Mouse (Mus musculus) MEL (cell line): ENCODE data around the gene Rpgrip1l. TPM values are rescaled to one million over a fixed set of nuclear protein-coding genes. Genes with fewer than 3 reads are reported as not detected.

Experiments used
- DNase-seq: peaks from one replicate; pipeline ENCODE4 v3.0.0; 2011; ENCODE audit warnings: low read depth, low spot score
- H3K27ac ChIP-seq: 2 replicates; pipeline ENCODE4 v1.5.1; 2012; ENCODE audit warnings: low read depth, mild to moderate bottlenecking, control low read depth, low read length, moderate library complexity; ENCODE audit not compliant: control insufficient read depth
- H3K27me3 ChIP-seq, 2 experiments: fragments of 150-350 bp in 1 of 2; sonication (generic) in 1 of 2; 2 replicates each; pipeline ENCODE4 v1.6.1; 2012; ENCODE audit warnings: low read length in 2 of 2, mild to moderate bottlenecking in 2 of 2, improper control_type of control experiment in 1 of 2, moderate library complexity in 1 of 2; ENCODE audit not compliant: insufficient read depth in 2 of 2, control insufficient read depth in 1 of 2
- H3K36me3 ChIP-seq, 2 experiments: 2 replicates each; pipeline ENCODE4 v1.6.1; 2012 to 2014; ENCODE audit warnings: low read length in 2 of 2, improper control_type of control experiment in 1 of 2, inconsistent platforms in 1 of 2, mild to moderate bottlenecking in 1 of 2; ENCODE audit not compliant: insufficient read depth in 2 of 2, control insufficient read depth in 1 of 2
- H3K4me1 ChIP-seq, 2 experiments: fragments of 150-350 bp in 1 of 2; sonication (generic) in 1 of 2; 2 replicates each; pipeline ENCODE4 v1.6.1; 2012; ENCODE audit warnings: low read length in 2 of 2, improper control_type of control experiment in 1 of 2, mild to moderate bottlenecking in 1 of 2; ENCODE audit not compliant: insufficient read depth in 2 of 2, control insufficient read depth in 1 of 2
- H3K4me3 ChIP-seq, 2 experiments: fragments of 150-350 bp in 1 of 2; sonication (generic) in 1 of 2; 2 replicates each; pipeline ENCODE4 v1.5.1; 2012; ENCODE audit warnings: low read depth in 2 of 2, low read length in 2 of 2, mild to moderate bottlenecking in 2 of 2, moderate library complexity in 2 of 2, control low read depth in 1 of 2, improper control_type of control experiment in 1 of 2; ENCODE audit not compliant: control insufficient read depth in 1 of 2, insufficient read depth in 1 of 2
- H3K79me2 ChIP-seq: 2 replicates; pipeline ENCODE4 v1.6.1; 2012; ENCODE audit warnings: mild to moderate bottlenecking, low read length, moderate library complexity; ENCODE audit not compliant: control insufficient read depth, poor library complexity, insufficient read depth
- H3K9ac ChIP-seq: 2 replicates; pipeline ENCODE4 v1.6.1; 2012; ENCODE audit warnings: low read depth, mild to moderate bottlenecking, control low read depth, low read length, moderate library complexity; ENCODE audit not compliant: control insufficient read depth, poor library complexity, severe bottlenecking
- H3K9me3 ChIP-seq: fragments of 150-350 bp; sonication (generic); replicated peaks from 2 replicates; pipeline ENCODE4 v1.6.1; 2012; ENCODE audit warnings: mild to moderate bottlenecking, low read length, improper control_type of control experiment, moderate library complexity; ENCODE audit not compliant: insufficient read depth
- BHLHE40 ChIP-seq: IDR thresholded peaks from 2 replicates; pipeline ENCODE4 v1.6.1; 2012; ENCODE audit warnings: low read depth, mild to moderate bottlenecking, inconsistent platforms, low read length, improper control_type of control experiment, borderline replicate concordance
- CHD1 ChIP-seq: IDR thresholded peaks from 2 replicates; pipeline ENCODE4 v1.6.1; 2012; ENCODE audit warnings: low read depth, mild to moderate bottlenecking, inconsistent platforms, low read length, improper control_type of control experiment
- CTCF ChIP-seq, 3 experiments: IDR thresholded peaks in 2 of 3; conservative IDR thresholded peaks in 1 of 3; 2 replicates each; pipeline ENCODE4 v1.5.1; 2011 to 2012; ENCODE audit warnings: low read length in 3 of 3, low read depth in 2 of 3, mild to moderate bottlenecking in 2 of 3, improper control_type of control experiment in 1 of 3, inconsistent platforms in 1 of 3, mixed read lengths in 1 of 3, moderate library complexity in 1 of 3; ENCODE audit not compliant: control insufficient read depth in 1 of 3, insufficient read depth in 1 of 3, poor library complexity in 1 of 3, severe bottlenecking in 1 of 3
- E2F4 ChIP-seq: IDR thresholded peaks from 2 replicates; pipeline ENCODE4 v1.6.1; 2011; ENCODE audit warnings: low read depth, low read length, improper control_type of control experiment, borderline replicate concordance
- ELF1 ChIP-seq: IDR thresholded peaks from 2 replicates; pipeline ENCODE4 v1.6.1; 2014; ENCODE audit warnings: low read depth, mild to moderate bottlenecking, inconsistent platforms, low read length, improper control_type of control experiment, moderate library complexity
- EP300 ChIP-seq, 2 experiments: IDR thresholded peaks; 2 replicates each; pipeline ENCODE4 v1.6.1; 2011; ENCODE audit warnings: improper control_type of control experiment in 2 of 2, low read length in 2 of 2, low read depth in 1 of 2, mild to moderate bottlenecking in 1 of 2
- GABPA ChIP-seq: IDR thresholded peaks from 2 replicates; pipeline ENCODE4 v1.6.1; 2012; ENCODE audit warnings: low read depth, mild to moderate bottlenecking, inconsistent platforms, low read length, improper control_type of control experiment, moderate library complexity
- GATA1 ChIP-seq: IDR thresholded peaks from 2 replicates; pipeline ENCODE4 v1.6.1; 2011; ENCODE audit warnings: low read depth, low read length, improper control_type of control experiment
- JUND ChIP-seq: IDR thresholded peaks from 2 replicates; pipeline ENCODE4 v1.6.1; 2011; ENCODE audit warnings: low read depth, mild to moderate bottlenecking, improper control_type of control experiment, low read length
- KAT2A ChIP-seq: conservative IDR thresholded peaks from 2 replicates; pipeline ENCODE4 v1.6.1; 2012; ENCODE audit warnings: low read depth, low read length, improper control_type of control experiment, inconsistent platforms
- MXI1 ChIP-seq: IDR thresholded peaks from 2 replicates; pipeline ENCODE4 v1.6.1; 2011; ENCODE audit warnings: mild to moderate bottlenecking, low read depth, low read length, improper control_type of control experiment
- MYB ChIP-seq: IDR thresholded peaks from 2 replicates; pipeline ENCODE4 v1.6.1; 2011; ENCODE audit warnings: mild to moderate bottlenecking, low read depth, low read length, improper control_type of control experiment
- MYC ChIP-seq: IDR thresholded peaks from 2 replicates; pipeline ENCODE4 v1.6.1; 2011; ENCODE audit warnings: low read depth, mild to moderate bottlenecking, low read length, improper control_type of control experiment, moderate library complexity
- POLR2A ChIP-seq, 2 experiments: IDR thresholded peaks; 2 replicates each; pipeline ENCODE4 v1.6.1; 2011 to 2012; ENCODE audit warnings: low read length in 2 of 2, mild to moderate bottlenecking in 2 of 2, control low read depth in 1 of 2, improper control_type of control experiment in 1 of 2, low read depth in 1 of 2, moderate library complexity in 1 of 2; ENCODE audit not compliant: control insufficient read depth in 1 of 2, insufficient read depth in 1 of 2, poor library complexity in 1 of 2
- POLR2AphosphoS2 ChIP-seq: IDR thresholded peaks from 2 replicates; pipeline ENCODE4 v1.6.1; 2011; ENCODE audit warnings: low read length, improper control_type of control experiment
- POLR2AphosphoS5 ChIP-seq: IDR thresholded peaks from 2 replicates; pipeline ENCODE4 v1.6.1; 2012; ENCODE audit warnings: low read depth, borderline replicate concordance, mild to moderate bottlenecking, inconsistent platforms, low read length, moderate library complexity, mixed read lengths
- RAD21 ChIP-seq: IDR thresholded peaks from 2 replicates; pipeline ENCODE4 v1.6.1; 2011; ENCODE audit warnings: mild to moderate bottlenecking, low read depth, low read length, improper control_type of control experiment
- RCOR1 ChIP-seq: IDR thresholded peaks from 2 replicates; pipeline ENCODE4 v1.6.1; 2012; ENCODE audit warnings: low read depth, mild to moderate bottlenecking, inconsistent platforms, low read length, improper control_type of control experiment
- SIN3A ChIP-seq: IDR thresholded peaks from 2 replicates; pipeline ENCODE4 v1.6.1; 2012; ENCODE audit warnings: low read length, improper control_type of control experiment, inconsistent platforms
- SMC3 ChIP-seq: IDR thresholded peaks from 2 replicates; pipeline ENCODE4 v1.6.1; 2011; ENCODE audit warnings: low read depth, low read length, improper control_type of control experiment
- TBP ChIP-seq: IDR thresholded peaks from 2 replicates; pipeline ENCODE4 v1.8.0; 2011; ENCODE audit warnings: low read depth, low read length, improper control_type of control experiment
- TCF12 ChIP-seq: IDR thresholded peaks from 2 replicates; pipeline ENCODE4 v1.6.1; 2014; ENCODE audit warnings: low read depth, mild to moderate bottlenecking, inconsistent platforms, low read length, improper control_type of control experiment, moderate library complexity
- USF2 ChIP-seq, 2 experiments: IDR thresholded peaks; 2 replicates each; pipeline ENCODE4 v1.6.1; 2011 to 2012; ENCODE audit warnings: improper control_type of control experiment in 2 of 2, low read length in 2 of 2, borderline replicate concordance in 1 of 2, inconsistent platforms in 1 of 2, low read depth in 1 of 2, mild to moderate bottlenecking in 1 of 2; ENCODE audit not compliant: insufficient read depth in 1 of 2
- ZC3H11A ChIP-seq: IDR thresholded peaks from 2 replicates; pipeline ENCODE4 v1.6.1; 2012; ENCODE audit warnings: low read depth, mild to moderate bottlenecking, inconsistent platforms, low read length, improper control_type of control experiment
- ZNF384 ChIP-seq: IDR thresholded peaks from 2 replicates; pipeline ENCODE4 v1.6.1; 2012; ENCODE audit warnings: low read depth, mild to moderate bottlenecking, inconsistent platforms, low read length, improper control_type of control experiment
- polyA plus RNA-seq, 2 experiments: library from polyadenylated mRNA; stranded (reverse) in 1 of 2; unstranded in 1 of 2; fragments of >175 nt in 1 of 2; fragments of >200 nt in 1 of 2; gene quantifications; 2 replicates each; pipeline versions ENCODE4 v1.2.1 to v1.2.4; 2012; ENCODE audit warnings: low replicate concordance in 2 of 2, low read depth in 1 of 2; ENCODE audit not compliant: insufficient read length in 2 of 2, insufficient read depth in 1 of 2, missing spikeins in 1 of 2
- total RNA-seq: library from RNA; depleted of rRNA; stranded (reverse); fragments of 300-350 nt; gene quantifications from 2 replicates; pipeline ENCODE4 v1.2.3, GENCODE M21; 2012

Gene Rpgrip1l
- total and polyA plus RNA-seq, 3 experiments = 2.9 to 3.9 TPM; not detected in 1

- TF ChIP-seq ELF1 (peak; percentile 26; the same call in 1 of the 2 replicates), E2F4 (no peak), TCF12 (no peak), POLR2AphosphoS2 (no peak), POLR2A (IDR thresholded peaks at IDR 0.05; ENCODE audit: control insufficient read depth in 1 of 2, insufficient read depth in 1 of 2, low read depth in 1 of 2, low read length in 2 of 2, poor library complexity in 1 of 2) (no peak), KAT2A (no peak), GABPA (no peak), RCOR1 (peak; percentile 45; the same call in 1 of the 2 replicates), MYB (no peak)
Observed at GRCm38 (mm10) chr8:91176176-91176575, 136.9 kb downstream of the Rpgrip1l start (continued).

GRCm38 (mm10) chr8:91171605-91172004 lies 141.5 kb downstream of the Rpgrip1l start:
- DNase-seq = no peak
- no peak overlapping the region for H3K27ac ChIP-seq
- H3K4me1 ChIP-seq = no peaks in the 10 kb centered on the region; a peak in 3 of 4 replicates
- peaks cover 0 to 1% of the 10 kb centered on the region in 2 experiments; a peak in 2 of 4 replicates for H3K27me3 ChIP-seq
- TF ChIP-seq BHLHE40 (no peak), SMC3 (no peak), MXI1 (no peak), POLR2A (IDR thresholded peaks at IDR 0.05; ENCODE audit: control insufficient read depth in 1 of 2, insufficient read depth in 1 of 2, low read depth in 1 of 2, low read length in 2 of 2, poor library complexity in 1 of 2) (no peak)
- H3K79me2 ChIP-seq = no peaks in the 10 kb centered on the region
- H3K4me3 ChIP-seq = no peak overlapping the region
- no peaks in the 10 kb centered on the region for H3K36me3 ChIP-seq
- H3K9me3 ChIP-seq = no peaks in the 10 kb centered on the region
- H3K9ac ChIP-seq = no peak overlapping the region

GRCm38 (mm10) chr8:91170914-91171313 lies 142.1 kb downstream of the Rpgrip1l start:
- Histone ChIP-seq H3K27me3 (peaks cover 0 to 1% of the 10 kb centered on the region in 2 experiments; a peak in 2 of 4 replicates), H3K79me2 (no peaks in the 10 kb centered on the region), H3K27ac (no peak overlapping the region), H3K4me3 (no peak overlapping the region), H3K4me1 (no peaks in the 10 kb centered on the region; a peak in 2 of 4 replicates), H3K9ac (no peak overlapping the region), H3K9me3 (no peaks in the 10 kb centered on the region), H3K36me3 (no peaks in the 10 kb centered on the region)
- TF ChIP-seq ZC3H11A = no peak
- no peak for TF ChIP-seq CTCF (IDR thresholded peaks at IDR 0.05 in 2 of 3, conservative IDR thresholded peaks at IDR 0.05 in 1 of 3; ENCODE audit: control insufficient read depth in 1 of 3, insufficient read depth in 1 of 3, low read depth in 2 of 3, low read length in 3 of 3, poor library complexity in 1 of 3, severe bottlenecking in 1 of 3)
- no peak for TF ChIP-seq CHD1
- TF ChIP-seq GATA1 = no peak
- no peak for TF ChIP-seq MYB
- TF ChIP-seq ZNF384 = no peak
- TF ChIP-seq E2F4 = no peak
- no peak for TF ChIP-seq MYC
- TF ChIP-seq JUND = no peak
- no peak for TF ChIP-seq TBP
- TF ChIP-seq KAT2A = no peak
- no peak for TF ChIP-seq USF2 (IDR thresholded peaks at IDR 0.05; ENCODE audit: borderline replicate concordance in 1 of 2, insufficient read depth in 1 of 2, low read depth in 1 of 2, low read length in 2 of 2)
- TF ChIP-seq BHLHE40 = no peak
- TF ChIP-seq SIN3A = no peak
- no peak for TF ChIP-seq RAD21
- TF ChIP-seq POLR2AphosphoS5 = no peak
- no peak for TF ChIP-seq EP300 (IDR thresholded peaks at IDR 0.05; ENCODE audit: low read depth in 1 of 2, low read length in 2 of 2)
- no peak for DNase-seq
